Mouse (Mus musculus): ENCODE measurements around the gene Crxos. TPM values are rescaled to one million over a fixed set of nuclear protein-coding genes. Genes with fewer than 3 reads are reported as not detected.

Crxos gene
- polyA plus RNA-seq, 1 experiment from 2014 or later, result not detected

- 69% methylated on average over 1 of the region's 1 CpGs for WGBS
- Histone ChIP-seq H3K27ac (ENCODE audit: low read depth) (no peak overlapping the region), H3K9me3 (ENCODE audit: low read depth, low read length) (no peaks in the 10 kb centered on the region), H3K27me3 (ENCODE audit: insufficient read depth, low read length) (no peaks in the 10 kb centered on the region), H3K4me3 (ENCODE audit: low read depth, low read length) (no peak overlapping the region), H3K9ac (no peak overlapping the region), H3K36me3 (ENCODE audit: insufficient read depth) (no peaks in the 10 kb centered on the region), H3K4me2 (no peak overlapping the region), H3K4me1 (ENCODE audit: insufficient read depth) (no peaks in the 10 kb centered on the region)
- no peak for TF ChIP-seq CTCF (IDR thresholded peaks at IDR 0.05; ENCODE audit: low read depth)
- DNase-seq (no peak), ATAC-seq (ENCODE audit: insufficient read depth) (no peak)
Measured at GRCm38 (mm10) chr7:15894251-15894650, 11.8 kb downstream of the Crxos start.

- no peak for TF ChIP-seq CTCF (IDR thresholded peaks at IDR 0.05; ENCODE audit: low read depth)
- Histone ChIP-seq H3K4me1 (ENCODE audit: insufficient read depth) (no peaks in the 10 kb centered on the region), H3K27ac (ENCODE audit: low read depth) (no peak overlapping the region), H3K36me3 (ENCODE audit: insufficient read depth) (no peaks in the 10 kb centered on the region), H3K9ac (no peak overlapping the region), H3K27me3 (ENCODE audit: insufficient read depth, low read length) (no peaks in the 10 kb centered on the region), H3K4me3 (ENCODE audit: low read depth, low read length) (no peak overlapping the region), H3K9me3 (ENCODE audit: low read depth, low read length) (no peaks in the 10 kb centered on the region), H3K4me2 (no peak overlapping the region)
- DNase-seq (no peak), ATAC-seq (ENCODE audit: insufficient read depth) (no peak)
- 66% methylated on average over 9 of the region's 9 CpGs for WGBS
Measured at GRCm38 (mm10) chr7:15901366-15902048, 19.1 kb downstream of the Crxos start.

GRCm38 (mm10) chr7:15905861-15906260 lies 23.4 kb downstream of the Crxos start:
- WGBS, result 77% methylated on average over 7 of the region's 7 CpGs

DNA sequence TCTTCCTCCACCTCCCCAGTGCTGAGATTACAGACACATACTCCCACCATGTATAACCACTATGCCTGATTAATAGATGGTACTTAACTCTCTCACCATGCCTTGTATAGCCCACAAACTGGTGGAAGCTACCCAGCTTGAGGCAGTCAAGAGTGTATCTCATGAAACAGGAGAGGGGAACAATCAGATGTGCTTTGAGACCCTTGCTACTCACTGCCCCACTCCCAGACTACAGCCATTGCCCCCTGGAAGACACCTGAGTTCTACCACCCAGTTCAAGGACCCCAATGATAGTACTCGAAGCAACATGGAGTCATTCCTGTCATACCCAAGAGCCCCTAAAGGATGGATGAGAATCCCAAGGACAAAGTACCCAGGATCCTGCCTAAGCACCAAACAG lies 24.2 kb downstream of the Crxos start:
- H3K4me3 ChIP-seq (ENCODE audit: low read depth, low read length), result no peak overlapping the region
- H3K4me2 ChIP-seq, result no peak overlapping the region
- no peak overlapping the region for H3K9ac ChIP-seq
- H3K4me1 ChIP-seq (ENCODE audit: insufficient read depth), result no peaks in the 10 kb centered on the region
- ATAC-seq (ENCODE audit: insufficient read depth) (no peak), DNase-seq (no peak)
- 72% methylated on average over 1 of the region's 1 CpGs for WGBS
- no peaks in the 10 kb centered on the region for H3K9me3 ChIP-seq (ENCODE audit: low read depth, low read length)
- no peaks in the 10 kb centered on the region for H3K27me3 ChIP-seq (ENCODE audit: insufficient read depth, low read length)
- no peaks in the 10 kb centered on the region for H3K36me3 ChIP-seq (ENCODE audit: insufficient read depth)
- no peak for TF ChIP-seq CTCF (IDR thresholded peaks at IDR 0.05; ENCODE audit: low read depth)
- no peak overlapping the region for H3K27ac ChIP-seq (ENCODE audit: low read depth)

More at GRCm38 (mm10) chr7:15905861-15906260, 23.4 kb downstream of the Crxos start:
- H3K27ac ChIP-seq (ENCODE audit: low read depth), result no peak overlapping the region
- no peak for TF ChIP-seq CTCF (IDR thresholded peaks at IDR 0.05; ENCODE audit: low read depth)
- H3K4me2 ChIP-seq, result no peak overlapping the region
- H3K4me1 ChIP-seq (ENCODE audit: insufficient read depth), result no peaks in the 10 kb centered on the region
- H3K36me3 ChIP-seq (ENCODE audit: insufficient read depth), result no peaks in the 10 kb centered on the region
- no peak overlapping the region for H3K4me3 ChIP-seq (ENCODE audit: low read depth, low read length)
- DNase-seq (no peak), ATAC-seq (ENCODE audit: insufficient read depth) (no peak)
- no peak overlapping the region for H3K9ac ChIP-seq
- no peaks in the 10 kb centered on the region for H3K27me3 ChIP-seq (ENCODE audit: insufficient read depth, low read length)
- H3K9me3 ChIP-seq (ENCODE audit: low read depth, low read length), result no peaks in the 10 kb centered on the region

DNA sequence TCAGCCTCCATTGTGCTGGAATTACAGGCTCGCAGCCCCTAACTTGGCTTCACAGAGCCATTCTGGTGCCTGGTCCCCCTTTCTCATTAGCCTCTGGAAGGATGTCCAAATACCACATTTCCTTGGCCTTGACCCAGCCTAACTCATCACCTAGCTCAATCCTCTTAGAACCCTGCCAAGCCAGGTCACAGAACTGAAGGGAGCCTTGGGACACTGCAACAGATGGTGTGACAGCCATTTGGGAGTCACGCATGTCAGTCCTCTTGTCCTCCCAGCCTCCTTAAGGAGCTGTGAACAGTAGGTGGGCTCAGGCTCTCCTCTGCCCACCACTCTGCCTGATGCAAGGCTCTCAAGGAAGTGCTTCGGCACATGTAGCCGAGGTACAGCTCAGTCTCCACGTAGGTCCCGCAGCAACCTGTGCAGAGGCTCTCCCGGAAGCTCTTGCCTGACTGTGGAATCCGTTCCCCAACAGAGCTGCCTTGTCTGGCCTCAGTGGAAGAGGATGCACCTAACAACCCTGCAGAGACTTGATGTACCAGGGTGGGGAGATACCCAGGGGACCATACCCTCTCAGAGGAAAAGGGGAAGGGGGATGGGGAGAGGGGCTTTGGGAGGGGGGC lies 25.7 kb downstream of the Crxos start:
- H3K27me3 ChIP-seq (ENCODE audit: insufficient read depth, low read length), result no peaks in the 10 kb centered on the region
- H3K36me3 ChIP-seq (ENCODE audit: insufficient read depth), result no peaks in the 10 kb centered on the region
- H3K9ac ChIP-seq, result no peak overlapping the region
- no peaks in the 10 kb centered on the region for H3K9me3 ChIP-seq (ENCODE audit: low read depth, low read length)
- H3K4me3 ChIP-seq (ENCODE audit: low read depth, low read length), result no peak overlapping the region
- no peak overlapping the region for H3K4me2 ChIP-seq
- DNase-seq (no peak), ATAC-seq (ENCODE audit: insufficient read depth) (no peak)
- H3K27ac ChIP-seq (ENCODE audit: low read depth), result no peak overlapping the region
- 62% methylated on average over 8 of the region's 8 CpGs for WGBS
- no peak for TF ChIP-seq CTCF (IDR thresholded peaks at IDR 0.05; ENCODE audit: low read depth)
- H3K4me1 ChIP-seq (ENCODE audit: insufficient read depth), result no peaks in the 10 kb centered on the region

DNA sequence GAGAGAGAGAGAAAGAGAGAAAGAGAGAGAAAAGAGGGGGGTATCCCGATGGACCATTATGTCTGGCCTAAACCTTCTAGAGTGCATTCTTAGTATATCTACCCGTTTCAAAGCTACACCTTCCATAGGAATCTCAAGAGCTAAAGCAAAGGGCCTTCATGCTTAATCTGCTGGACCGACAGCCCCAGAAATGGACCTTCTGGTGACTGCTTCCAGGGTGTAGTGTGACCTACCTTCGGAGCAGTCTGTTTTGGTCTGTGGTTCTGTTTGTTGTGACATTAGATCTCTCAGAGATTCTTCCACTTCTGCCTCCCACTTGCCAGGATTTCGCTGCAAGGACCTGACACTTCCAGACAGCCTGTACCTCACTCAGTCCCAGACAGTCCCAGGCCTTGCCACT lies 28.1 kb downstream of the Crxos start:
- H3K27me3 ChIP-seq (ENCODE audit: insufficient read depth, low read length), result no peaks in the 10 kb centered on the region
- no peak for TF ChIP-seq CTCF (IDR thresholded peaks at IDR 0.05; ENCODE audit: low read depth)
- ATAC-seq (ENCODE audit: insufficient read depth), result no peak
- no peaks in the 10 kb centered on the region for H3K9me3 ChIP-seq (ENCODE audit: low read depth, low read length)
- H3K27ac ChIP-seq (ENCODE audit: low read depth), result no peak overlapping the region
- H3K4me2 ChIP-seq, result no peak overlapping the region
- H3K4me1 ChIP-seq (ENCODE audit: insufficient read depth), result no peaks in the 10 kb centered on the region
- H3K36me3 ChIP-seq (ENCODE audit: insufficient read depth), result no peaks in the 10 kb centered on the region
- no peak overlapping the region for H3K9ac ChIP-seq
- 68% methylated on average over 5 of the region's 5 CpGs for WGBS
- H3K4me3 ChIP-seq (ENCODE audit: low read depth, low read length), result no peak overlapping the region
- no peak for DNase-seq

- under 1% methylated on average over 4 of the region's 4 CpGs for WGBS
- DNase-seq, result peak; percentile 93
- Histone ChIP-seq H3K27ac (ENCODE audit: low read depth) (no peak overlapping the region), H3K4me2 (no peak overlapping the region), H3K4me1 (ENCODE audit: insufficient read depth) (no peaks in the 10 kb centered on the region), H3K4me3 (ENCODE audit: low read depth, low read length) (no peak overlapping the region), H3K9me3 (ENCODE audit: low read depth, low read length) (no peaks in the 10 kb centered on the region), H3K9ac (no peak overlapping the region), H3K27me3 (ENCODE audit: insufficient read depth, low read length) (no peaks in the 10 kb centered on the region), H3K36me3 (ENCODE audit: insufficient read depth) (peaks cover 6% of the 10 kb centered on the region)
- TF ChIP-seq CTCF (IDR thresholded peaks at IDR 0.05; ENCODE audit: low read depth), result peak; percentile 87
- ATAC-seq (ENCODE audit: insufficient read depth), result peak; percentile 78
Measured at GRCm38 (mm10) chr7:15912183-15912582, 29.8 kb downstream of the Crxos start.
